ENCODE assay signal across 10 mouse cellular contexts in genomic region chr8:10928342-10928794, GRCm38 (mm10).
DNase-seq lines count a peak whose midpoint lies in the region; ATAC-seq and TF ChIP-seq lines count a peak whose summit lies in the region.
"Had no signal": no experiment of that assay in that cellular context is flagged by ENCODE, and none has a peak within 500 bp of the region (broad histone marks: within the 10 kb centered on the region; RNA-seq: fewer than 3 reads in every experiment).

No protein-coding gene starts in this region.

- no peak for DNase-seq in frontal cortex, postnatal 25 days (ENCODE audit: low spot score in 2 of 2)
- DNase-seq in R1 (ENCODE audit: low read depth, low spot score) = peak; percentile 41
- peak; percentile 46 for DNase-seq in gastrocnemius, postnatal 14 days
- DNase-seq in intestine, embryonic 14.5 days (ENCODE audit: low spot score) = no peak
- DNase-seq in lung, postnatal 4 days = peak; percentile 73 to 83
- DNase-seq in urinary bladder, postnatal 4 days (ENCODE audit: low spot score in 2 of 2) = peak; percentile 60 to 67
- no peak for DNase-seq in cerebellum, adult 2 months

- H3K27ac ChIP-seq in intestine, embryonic 14.5 days (ENCODE audit: low read depth) = peak overlapping the region; percentile 74
- H3K27ac ChIP-seq in cerebellum, adult 2 months (ENCODE audit: insufficient read depth, low read length) = no peak overlapping the region
- H3K27ac ChIP-seq: embryonic facial prominence, embryonic 13.5 days had no signal

- TF ChIP-seq CTCF in cerebellum, adult 2 months (IDR thresholded peaks at IDR 0.05; ENCODE audit: borderline replicate concordance, insufficient read depth, low read depth, low read length) = no peak

- no peak overlapping the region for H3K9ac ChIP-seq in intestine, embryonic 14.5 days (ENCODE audit: low read length)
- H3K9ac ChIP-seq: embryonic facial prominence, embryonic 13.5 days had no signal

- no peaks in the 10 kb centered on the region for H3K36me3 ChIP-seq in intestine, embryonic 14.5 days (ENCODE audit: control insufficient read depth, insufficient read depth, low read length)
- H3K36me3 ChIP-seq: embryonic facial prominence, embryonic 13.5 days had no signal

- H3K27me3 ChIP-seq in intestine, embryonic 14.5 days (replicated peaks; ENCODE audit: control insufficient read depth, insufficient read depth, low read length) = no peaks in the 10 kb centered on the region
- no peaks in the 10 kb centered on the region for H3K27me3 ChIP-seq in cerebellum, adult 2 months (ENCODE audit: control insufficient read depth, insufficient read depth, low read length)

- intact Hi-C loops in gastrocnemius, postnatal 14 days (cut with DNase I; ENCODE audit: low total_unique reads) = no loop called here

- 41% methylated on average over 17 of the region's 17 CpGs for WGBS in intestine, embryonic 14.5 days
- WGBS in cerebellum, adult 2 months = 36% methylated on average over 17 of the region's 17 CpGs

- H3K4me1 ChIP-seq in intestine, embryonic 14.5 days (replicated peaks; ENCODE audit: control insufficient read depth, insufficient read depth, low read length) = peaks cover 49% of the 10 kb centered on the region
- peaks cover 6% of the 10 kb centered on the region for H3K4me1 ChIP-seq in cerebellum, adult 2 months (ENCODE audit: control insufficient read depth, insufficient read depth, low read length)

- 0 out of 2 replicates have a peak, but pooled peaks have one; percentile 10 for ATAC-seq in frontal cortex, adult (ENCODE audit: low TSS enrichment)
- no peak for ATAC-seq in intestine, embryonic 14.5 days (replicated peaks; ENCODE audit: low FRiP score, low TSS enrichment, low read depth)

- H3K9me3 ChIP-seq in intestine, embryonic 14.5 days (ENCODE audit: control insufficient read depth, low read length) = no peaks in the 10 kb centered on the region
- H3K9me3 ChIP-seq: embryonic facial prominence, embryonic 13.5 days had no signal

- no peak overlapping the region for H3K4me2 ChIP-seq in intestine, embryonic 14.5 days (ENCODE audit: low read length)
- H3K4me2 ChIP-seq: embryonic facial prominence, embryonic 13.5 days had no signal

- TF ChIP-seq POLR2A in cerebellum, adult 2 months (IDR thresholded peaks at IDR 0.05; ENCODE audit: borderline replicate concordance, insufficient read depth, low read length) = no peak

- H3K4me3 ChIP-seq in intestine, embryonic 14.5 days (ENCODE audit: low read depth, low read length) = no peak overlapping the region
- no peak overlapping the region for H3K4me3 ChIP-seq in cerebellum, adult 2 months (replicated peaks; ENCODE audit: insufficient read depth, low read depth, low read length)
- H3K4me3 ChIP-seq: embryonic facial prominence, embryonic 13.5 days; megakaryocyte, embryonic 14.5 days had no signal

Comparison
In these comparisons a context has a peak if more than half of its experiments do, and no peak if none do; other contexts are left out.
1. DNase-seq: peak in R1 (single experiment), gastrocnemius, postnatal 14 days (single experiment), lung, postnatal 4 days (2 of 2) and urinary bladder, postnatal 4 days (2 of 2); none in frontal cortex, postnatal 25 days (0 of 2), intestine, embryonic 14.5 days (single experiment) and cerebellum, adult 2 months (0 of 2).